ENCODE assay signal across 8 mouse cellular contexts in the genomic region with DNA sequence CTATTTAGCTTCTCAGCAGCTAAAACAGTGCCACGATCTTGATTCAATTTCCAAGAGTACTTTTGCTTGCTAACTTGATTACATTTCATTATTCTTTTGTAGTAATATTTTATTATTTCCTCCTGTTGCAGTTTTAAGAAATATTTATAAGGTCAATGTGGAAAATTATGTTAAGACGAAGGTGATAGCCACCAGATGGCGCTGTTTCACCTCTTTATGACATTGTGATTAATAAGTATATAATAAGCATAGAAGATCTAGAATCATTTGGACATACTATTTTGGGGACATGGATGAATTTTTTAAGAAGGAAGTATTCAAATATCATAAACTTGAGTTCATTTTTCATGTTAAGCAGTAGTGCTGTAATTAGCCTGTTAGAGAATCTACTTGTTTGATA.
A peak's percentile ranks its signal among the peaks of the same experiment; 100 is the strongest.
DNase-seq lines count a peak whose midpoint lies in the region; ATAC-seq and TF ChIP-seq lines count a peak whose summit lies in the region.

No protein-coding gene starts in this region.

- no peak overlapping the region for H3K4me3 ChIP-seq in forebrain, postnatal 0 days (ENCODE audit: low read depth, low read length)
- no peak overlapping the region for H3K4me3 ChIP-seq in forebrain, embryonic 12.5 days (replicated peaks)
- no peak overlapping the region for H3K4me3 ChIP-seq in midbrain, embryonic 11.5 days (ENCODE audit: low read depth, low read length)
- H3K4me3 ChIP-seq in midbrain, embryonic 13.5 days (replicated peaks), result no peak overlapping the region
- H3K4me3 ChIP-seq in forebrain, embryonic 11.5 days (ENCODE audit: low read depth, low read length), result no peak overlapping the region

- peak; percentile 82 for DNase-seq in forebrain, postnatal 0 days
- peak; percentile 87 for DNase-seq in midbrain, embryonic 11.5 days (ENCODE audit: low spot score, missing footprints)
- no peak for DNase-seq in Patski (ENCODE audit: low read depth, low spot score)
- DNase-seq in embryo, embryonic 9.5 days (ENCODE audit: extremely low spot score), result peak; percentile 10
- peak; percentile 37 for DNase-seq in lung, postnatal 25 days (ENCODE audit: low spot score)
- no peak for DNase-seq in forebrain, embryonic 11.5 days (ENCODE audit: low spot score)

- in situ Hi-C loops in Patski (cut with MboI; ENCODE audit: low pct_unique_long_range_greater_than_20kb), result loop anchor here (10.0 kb wide), 1 partner anchor 734 kb away; no protein-coding TSS in a partner anchor

- H3K27me3 ChIP-seq in forebrain, postnatal 0 days (ENCODE audit: insufficient read depth, low read length), result no peaks in the 10 kb centered on the region
- no peaks in the 10 kb centered on the region for H3K27me3 ChIP-seq in forebrain, embryonic 12.5 days
- H3K27me3 ChIP-seq in midbrain, embryonic 11.5 days (ENCODE audit: control insufficient read depth, insufficient read depth, low read length), result no peaks in the 10 kb centered on the region
- no peaks in the 10 kb centered on the region for H3K27me3 ChIP-seq in midbrain, embryonic 13.5 days
- H3K27me3 ChIP-seq in Patski, result no peaks in the 10 kb centered on the region
- H3K27me3 ChIP-seq in forebrain, embryonic 11.5 days (ENCODE audit: control insufficient read depth, insufficient read depth, low read length), result no peaks in the 10 kb centered on the region

- no peaks in the 10 kb centered on the region for H3K4me1 ChIP-seq in forebrain, postnatal 0 days (ENCODE audit: insufficient read depth)
- no peaks in the 10 kb centered on the region for H3K4me1 ChIP-seq in forebrain, embryonic 12.5 days
- no peaks in the 10 kb centered on the region for H3K4me1 ChIP-seq in midbrain, embryonic 11.5 days (ENCODE audit: control insufficient read depth, insufficient read depth, low read length)
- H3K4me1 ChIP-seq in midbrain, embryonic 13.5 days (replicated peaks), result no peaks in the 10 kb centered on the region
- no peaks in the 10 kb centered on the region for H3K4me1 ChIP-seq in forebrain, embryonic 11.5 days (replicated peaks; ENCODE audit: control insufficient read depth, insufficient read depth, low read length)

- no peak overlapping the region for H3K27ac ChIP-seq in forebrain, postnatal 0 days (ENCODE audit: low read depth, low read length)
- H3K27ac ChIP-seq in forebrain, embryonic 12.5 days, result no peak overlapping the region
- no peak overlapping the region for H3K27ac ChIP-seq in midbrain, embryonic 11.5 days (ENCODE audit: low read depth, low read length)
- no peak overlapping the region for H3K27ac ChIP-seq in midbrain, embryonic 13.5 days
- H3K27ac ChIP-seq in forebrain, embryonic 11.5 days (ENCODE audit: low read depth, low read length), result no peak overlapping the region

- 26% methylated on average over 3 of the region's 3 CpGs for WGBS in forebrain, postnatal 0 days
- 35% methylated on average over 3 of the region's 3 CpGs for WGBS in forebrain, embryonic 12.5 days
- WGBS in midbrain, embryonic 11.5 days, result 49% methylated on average over 3 of the region's 3 CpGs
- 44% methylated on average over 3 of the region's 3 CpGs for WGBS in midbrain, embryonic 13.5 days
- WGBS in forebrain, embryonic 11.5 days, result 47% methylated on average over 3 of the region's 3 CpGs

- no peak overlapping the region for H3K9ac ChIP-seq in forebrain, postnatal 0 days
- H3K9ac ChIP-seq in forebrain, embryonic 12.5 days, result no peak overlapping the region
- no peak overlapping the region for H3K9ac ChIP-seq in midbrain, embryonic 11.5 days (ENCODE audit: low read length)
- H3K9ac ChIP-seq in midbrain, embryonic 13.5 days (replicated peaks), result no peak overlapping the region
- no peak overlapping the region for H3K9ac ChIP-seq in forebrain, embryonic 11.5 days (ENCODE audit: low read length)

- no peaks in the 10 kb centered on the region for H3K9me3 ChIP-seq in forebrain, postnatal 0 days (ENCODE audit: low read length)
- no peaks in the 10 kb centered on the region for H3K9me3 ChIP-seq in forebrain, embryonic 12.5 days
- no peaks in the 10 kb centered on the region for H3K9me3 ChIP-seq in midbrain, embryonic 11.5 days (ENCODE audit: control insufficient read depth, low read length)
- H3K9me3 ChIP-seq in midbrain, embryonic 13.5 days, result no peaks in the 10 kb centered on the region
- H3K9me3 ChIP-seq in forebrain, embryonic 11.5 days (ENCODE audit: control insufficient read depth, low read length), result no peaks in the 10 kb centered on the region

- CTCF ChIA-PET in Patski (lab: Charles Lee), result interaction anchor here (1.2 to 1.9 kb wide), 4 partner anchors 11 to 708 kb away, joined by 3 to 4 read pairs (median 4); no protein-coding TSS in a partner anchor

- peak; percentile 67 for TF ChIP-seq CTCF in forebrain, postnatal 0 days (IDR thresholded peaks at IDR 0.05; ENCODE audit: low read depth)
- TF ChIP-seq CTCF in Patski (IDR thresholded peaks at IDR 0.05), result peak; percentile 44

- no peaks in the 10 kb centered on the region for H3K36me3 ChIP-seq in forebrain, postnatal 0 days (ENCODE audit: insufficient read depth)
- H3K36me3 ChIP-seq in forebrain, embryonic 12.5 days (replicated peaks), result no peaks in the 10 kb centered on the region
- H3K36me3 ChIP-seq in midbrain, embryonic 11.5 days (ENCODE audit: control insufficient read depth, insufficient read depth, low read length), result no peaks in the 10 kb centered on the region; the same call in 1 of the 2 replicates
- no peaks in the 10 kb centered on the region for H3K36me3 ChIP-seq in midbrain, embryonic 13.5 days
- no peaks in the 10 kb centered on the region for H3K36me3 ChIP-seq in forebrain, embryonic 11.5 days (ENCODE audit: control insufficient read depth, insufficient read depth, low read length)

- ATAC-seq in forebrain, postnatal 0 days, result no peak
- no peak for ATAC-seq in forebrain, embryonic 12.5 days (ENCODE audit: low FRiP score)
- no peak for ATAC-seq in midbrain, embryonic 11.5 days (ENCODE audit: low FRiP score)
- ATAC-seq in midbrain, embryonic 13.5 days, result no peak
- ATAC-seq in Patski, result no peak
- no peak for ATAC-seq in forebrain, embryonic 11.5 days (replicated peaks; ENCODE audit: low FRiP score)

- no peak overlapping the region for H3K4me2 ChIP-seq in forebrain, postnatal 0 days (ENCODE audit: low read depth)
- H3K4me2 ChIP-seq in forebrain, embryonic 12.5 days, result no peak overlapping the region
- H3K4me2 ChIP-seq in midbrain, embryonic 11.5 days, result no peak overlapping the region
- no peak overlapping the region for H3K4me2 ChIP-seq in midbrain, embryonic 13.5 days (replicated peaks)
- H3K4me2 ChIP-seq in forebrain, embryonic 11.5 days (ENCODE audit: low read depth, low read length, severe bottlenecking), result no peak overlapping the region

- POLR2A ChIA-PET in Patski (lab: Charles Lee), result no interaction called here

Comparison
In these comparisons a context has a peak if more than half of its experiments do, and no peak if none do; other contexts are left out.
1. DNase-seq: peak in forebrain, postnatal 0 days (single experiment), midbrain, embryonic 11.5 days (single experiment), embryo, embryonic 9.5 days (single experiment) and lung, postnatal 25 days (single experiment); none in Patski (single experiment) and forebrain, embryonic 11.5 days (single experiment).